Mouse (Mus musculus) forebrain, embryonic 10.5 days (tissue): ENCODE results near the gene Gm30191. TPM values are rescaled to one million over a fixed set of nuclear protein-coding genes. Genes with fewer than 3 reads are reported as not detected.
"Not testable (repeated sequence)": the region's sequence is repeated elsewhere in the genome, so short reads cannot be mapped to it uniquely, and the experiment has no call there.

Source experiments
- DNase-seq: peaks from one replicate; pipeline ENCODE4 v3.0.0-alpha.2; 2017; ENCODE audit warnings: low spot score; ENCODE audit errors: extremely low spot score
- H3K27ac ChIP-seq: fragments of 300-500 bp; sonication (generic); 2 replicates; pipeline ENCODE4 v1.5.1; 2016; ENCODE audit warnings: mild to moderate bottlenecking
- H3K27me3 ChIP-seq: fragments of 300-500 bp; sonication (generic); 2 replicates; pipeline ENCODE4 v1.6.1; 2016; ENCODE audit warnings: mild to moderate bottlenecking; ENCODE audit not compliant: poor library complexity, severe bottlenecking
- H3K36me3 ChIP-seq: fragments of 300-500 bp; sonication (generic); replicated peaks from 2 replicates; pipeline ENCODE4 v1.6.1; 2016; ENCODE audit warnings: mild to moderate bottlenecking, moderate library complexity
- H3K4me1 ChIP-seq: fragments of 300-500 bp; sonication (generic); 2 replicates; pipeline ENCODE4 v1.6.1; 2016
- H3K4me3 ChIP-seq: fragments of 300-500 bp; sonication (generic); 2 replicates; pipeline ENCODE4 v1.5.1; 2016; ENCODE audit warnings: mild to moderate bottlenecking, moderate library complexity
- H3K9me3 ChIP-seq: fragments of 300-500 bp; sonication (generic); 2 replicates; pipeline ENCODE4 v1.6.1; 2016; ENCODE audit warnings: mild to moderate bottlenecking, moderate library complexity
- WGBS: fragments of 180-500 bp; shearing (Covaris S2); methylation state at CpG from one replicate; pipeline ENCODE4 v1.1.7; 2016; 5-methylcytosine and 5-hydroxymethylcytosine counted together
- polyA plus RNA-seq: library from polyadenylated mRNA; unstranded; fragments of >200 nt; fragmentation: Nextera tagmentation; extraction: Ambion mirVana; gene quantifications from 2 replicates; pipeline ENCODE4 v1.2.1, GENCODE M21; 2016

Gene Gm30191
- polyA plus RNA-seq, 1 experiment from 2014 or later: 0.24 TPM

DNA sequence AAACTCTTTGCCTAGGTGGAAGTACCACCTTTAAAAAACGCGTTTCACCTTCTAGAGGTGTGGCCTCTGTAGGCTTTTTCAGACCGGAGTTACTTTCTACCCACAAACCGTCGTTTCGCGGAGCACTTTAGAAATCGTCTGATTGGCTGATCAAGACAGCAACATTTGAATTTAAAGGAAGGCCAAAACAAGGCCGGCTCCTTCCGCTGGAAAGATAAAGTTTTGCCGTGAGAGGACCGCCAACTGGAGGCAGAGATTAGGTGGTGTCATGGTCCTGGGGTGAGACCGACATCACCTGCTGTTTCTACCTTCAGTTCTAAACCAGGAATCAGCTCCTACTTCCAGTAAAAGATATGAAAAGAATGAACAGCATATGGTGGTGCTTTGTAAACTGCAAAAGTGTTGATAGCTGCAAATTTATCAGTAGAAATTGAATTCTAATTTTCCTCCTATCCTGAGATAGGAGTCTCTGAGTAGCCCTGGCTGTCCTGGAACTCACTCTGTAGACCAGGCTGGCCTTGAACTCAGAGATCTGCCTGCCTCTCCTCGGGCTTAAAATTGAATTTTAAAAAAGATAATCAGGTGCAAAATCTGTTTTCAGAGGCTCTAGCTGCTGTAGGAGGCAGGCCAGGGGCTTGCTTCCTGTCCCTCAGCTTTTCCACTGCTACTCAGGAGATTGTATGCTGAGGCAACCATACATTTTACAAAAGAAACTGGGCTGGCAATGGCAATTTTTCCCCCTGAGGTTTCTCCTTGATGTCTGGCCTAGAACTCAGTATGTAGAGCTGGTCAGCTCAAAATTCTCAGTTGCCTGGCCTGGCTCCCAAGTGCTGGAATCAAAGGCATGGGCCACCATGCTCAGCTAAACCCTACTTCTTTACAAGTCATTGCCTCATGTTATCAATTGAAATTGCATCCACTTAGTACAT is 26.9 kb downstream of the Gm30191 start:
- 6% methylated on average over 14 of the region's 14 CpGs for WGBS
- no peak for DNase-seq

DNA sequence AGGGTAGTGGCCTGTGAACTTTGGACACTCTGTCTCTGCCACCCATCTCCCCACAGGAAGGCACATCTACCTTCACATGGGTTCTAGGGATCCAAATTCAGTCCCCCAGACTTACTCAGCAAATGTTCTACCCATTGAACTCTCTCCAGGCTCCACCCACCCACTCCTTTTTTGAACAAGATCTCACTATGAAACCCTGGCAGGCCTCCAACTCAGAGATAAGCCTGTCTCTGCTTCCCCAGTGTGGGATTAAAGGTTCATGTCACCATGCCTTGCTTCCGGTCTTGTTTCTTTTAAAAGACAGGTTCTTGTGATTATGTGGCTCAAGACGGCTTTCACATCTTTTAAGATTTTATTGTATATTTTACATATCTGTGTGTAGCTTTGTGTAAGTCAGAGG is 38.2 kb downstream of the Gm30191 start:
- DNase-seq: no peak
- H3K9me3 ChIP-seq: no peaks in the 10 kb centered on the region
- H3K4me3 ChIP-seq: no peak overlapping the region
- H3K27ac ChIP-seq: no peak overlapping the region
- H3K27me3 ChIP-seq: no peaks in the 10 kb centered on the region
- peaks cover 54% of the 10 kb centered on the region for H3K36me3 ChIP-seq
- WGBS: 87% methylated on average over 2 of the region's 2 CpGs
- H3K4me1 ChIP-seq: peaks cover 29% of the 10 kb centered on the region

More for the DNA sequence above, 26.9 kb downstream of the Gm30191 start:
- Histone ChIP-seq H3K36me3 (peaks cover 36% of the 10 kb centered on the region), H3K27me3 (0 out of 2 replicates have a peak, but pooled peaks cover 3% of the 10 kb centered on the region), H3K9me3 (no peaks in the 10 kb centered on the region), H3K4me3 (peak overlapping the region; percentile 36), H3K27ac (peak overlapping the region; percentile 35; the same call in 1 of the 2 replicates), H3K4me1 (peaks cover 16% of the 10 kb centered on the region)

GRCm38 (mm10) chr4:134286226-134287167 is 39.8 kb downstream of the Gm30191 start:
- 6% methylated on average over 58 of the region's 59 CpGs for WGBS
- no peak for DNase-seq
- peaks cover 29% of the 10 kb centered on the region for H3K4me1 ChIP-seq
- no peaks in the 10 kb centered on the region for H3K9me3 ChIP-seq
- no peaks in the 10 kb centered on the region for H3K27me3 ChIP-seq
- H3K4me3 ChIP-seq: peak overlapping the region; percentile 91
- H3K36me3 ChIP-seq: peaks cover 38% of the 10 kb centered on the region
- peak overlapping the region; percentile 100 for H3K27ac ChIP-seq

GRCm38 (mm10) chr4:134287168-134287564 is 40.4 kb downstream of the Gm30191 start:
- Histone ChIP-seq H3K4me3 (peak overlapping the region; percentile 91), H3K9me3 (no peaks in the 10 kb centered on the region), H3K27ac (peak overlapping the region; percentile 100), H3K27me3 (no peaks in the 10 kb centered on the region), H3K4me1 (peaks cover 29% of the 10 kb centered on the region), H3K36me3 (peaks cover 31% of the 10 kb centered on the region)
- WGBS: 0% methylated on average over 58 of the region's 59 CpGs
- DNase-seq: peak; percentile 93

- Histone ChIP-seq H3K4me1 (peaks cover 29% of the 10 kb centered on the region), H3K27ac (peak within 1 kb of the TSS; percentile 100), H3K27me3 (0 out of 2 replicates have a peak, but pooled peaks cover under 1% of the 10 kb centered on the region), H3K4me3 (peak within 1 kb of the TSS; percentile 91), H3K36me3 (peaks cover 27% of the 10 kb centered on the region), H3K9me3 (no peaks in the 10 kb centered on the region)
- under 1% methylated on average over 43 of the region's 43 CpGs for WGBS
- peak; percentile 83 for DNase-seq
Measured at GRCm38 (mm10) chr4:134287575-134288025, 40.9 kb downstream of the Gm30191 start, which contains the start of gene Pdik1l. Pdik1l (minus strand) TSS chr4:134287895.

- Histone ChIP-seq H3K27me3 (0 out of 2 replicates have a peak, but pooled peaks cover 7% of the 10 kb centered on the region), H3K27ac (peak overlapping the region; percentile 100), H3K36me3 (peaks cover 17% of the 10 kb centered on the region), H3K4me3 (peak overlapping the region; percentile 91), H3K4me1 (peaks cover 31% of the 10 kb centered on the region), H3K9me3 (no peaks in the 10 kb centered on the region)
- WGBS: 50% methylated on average over 11 of the region's 11 CpGs
- no peak for DNase-seq
Measured at GRCm38 (mm10) chr4:134288397-134289256, 41.9 kb downstream of the Gm30191 start.

- whole genome bisulfite sequencing: 24% methylated on average over 7 of the region's 7 CpGs
- Histone ChIP-seq H3K4me3 (no peak overlapping the region), H3K27ac (no peak overlapping the region), H3K9me3 (0 out of 2 replicates have a peak, but pooled peaks cover 4% of the 10 kb centered on the region), H3K27me3 (peaks cover 12% of the 10 kb centered on the region; the same call in 1 of the 2 replicates), H3K4me1 (peaks cover 19% of the 10 kb centered on the region), H3K36me3 (no peaks in the 10 kb centered on the region)
- peak; percentile 87 for DNase-seq
Measured at GRCm38 (mm10) chr4:134292067-134292466, 45.3 kb downstream of the Gm30191 start.

- Histone ChIP-seq H3K9me3 (0 out of 2 replicates have a peak, but pooled peaks cover 4% of the 10 kb centered on the region), H3K4me3 (no peak overlapping the region), H3K4me1 (peaks cover 13% of the 10 kb centered on the region), H3K27ac (no peak overlapping the region), H3K36me3 (no peaks in the 10 kb centered on the region), H3K27me3 (peaks cover 12% of the 10 kb centered on the region; the same call in 1 of the 2 replicates)
- 74% methylated on average over 18 of the region's 18 CpGs for WGBS
- DNase-seq: no peak
Measured at GRCm38 (mm10) chr4:134293061-134293691, 46.4 kb downstream of the Gm30191 start.

DNA sequence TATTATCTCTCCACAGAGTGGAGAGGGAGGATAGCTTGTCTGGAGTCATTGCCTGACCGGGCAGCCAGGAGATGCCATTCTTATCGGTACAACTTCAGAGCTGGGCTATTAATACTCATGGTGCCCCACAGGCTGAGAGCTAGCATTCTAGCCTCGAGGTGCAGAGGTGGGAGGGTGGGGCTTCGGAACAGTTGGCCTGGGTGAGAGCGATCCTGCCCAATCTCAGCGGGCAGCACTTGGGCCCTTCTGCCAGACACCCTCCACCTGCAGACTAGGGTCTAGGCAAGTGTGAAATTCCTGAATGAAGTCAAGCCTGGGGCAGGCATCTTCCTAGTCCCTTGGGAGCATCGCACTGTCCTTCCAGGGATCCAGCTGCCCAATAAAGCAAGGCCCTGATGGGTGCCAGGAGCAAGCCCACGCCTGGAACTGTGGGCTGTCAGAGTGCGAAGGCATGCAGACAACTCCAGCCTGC is 47.0 kb downstream of the Gm30191 start:
- DNase-seq: no peak
- Histone ChIP-seq H3K27ac (no peak overlapping the region), H3K27me3 (peaks cover 12% of the 10 kb centered on the region; the same call in 1 of the 2 replicates), H3K4me3 (no peak overlapping the region), H3K36me3 (no peaks in the 10 kb centered on the region), H3K4me1 (peaks cover 7% of the 10 kb centered on the region), H3K9me3 (0 out of 2 replicates have a peak, but pooled peaks cover 4% of the 10 kb centered on the region)
- 74% methylated on average over 9 of the region's 9 CpGs for WGBS

DNA sequence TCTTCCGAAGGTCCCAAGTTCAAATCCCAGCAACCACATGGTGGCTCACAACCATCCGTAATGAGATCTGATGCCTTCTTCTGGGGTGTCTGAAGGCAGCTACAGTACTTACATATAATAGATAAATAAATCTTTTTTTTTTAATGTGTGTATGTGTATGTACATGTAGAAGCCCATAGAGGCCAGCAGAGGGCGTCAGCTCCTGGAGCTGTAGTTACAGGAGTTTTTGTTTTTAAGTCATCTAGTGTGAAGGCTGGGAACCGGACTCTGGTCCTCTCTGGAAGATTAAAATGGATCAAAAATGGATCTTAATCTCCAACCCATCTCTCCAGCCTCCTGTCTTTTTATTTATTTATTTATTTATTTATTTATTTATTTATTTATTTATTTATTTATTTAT is 49.4 kb downstream of the Gm30191 start:
- not testable (repeated sequence) for H3K27ac ChIP-seq, H3K9me3 ChIP-seq, H3K4me3 ChIP-seq, H3K4me1 ChIP-seq, DNase-seq, H3K36me3 ChIP-seq
- H3K27me3 ChIP-seq: peaks cover 12% of the 10 kb centered on the region; the same call in 1 of the 2 replicates
- 91% methylated on average over 4 of the region's 4 CpGs for WGBS

DNA sequence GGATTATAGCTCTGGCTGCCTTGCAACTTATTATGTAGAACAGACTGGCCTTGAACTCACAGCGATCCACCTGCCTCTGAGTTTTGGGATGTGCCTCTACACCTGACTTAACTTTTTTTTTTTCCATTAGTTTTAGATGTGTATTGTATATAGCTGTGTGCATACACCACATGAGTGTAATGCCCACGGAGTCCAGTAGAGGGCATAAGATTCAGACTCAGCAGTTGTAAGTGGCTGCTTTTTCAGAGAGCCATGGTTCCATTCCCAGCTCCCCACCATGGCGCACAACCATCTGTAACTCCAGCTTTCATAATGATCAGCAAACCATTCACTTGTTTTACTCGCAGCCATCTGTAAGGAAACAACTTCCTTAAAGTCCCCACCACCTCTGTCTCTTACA is 49.8 kb downstream of the Gm30191 start:
- Histone ChIP-seq H3K4me1 (0 out of 2 replicates have a peak, but pooled peaks cover 2% of the 10 kb centered on the region), H3K36me3 (no peaks in the 10 kb centered on the region), H3K27me3 (peaks cover 12% of the 10 kb centered on the region; the same call in 1 of the 2 replicates), H3K9me3 (0 out of 2 replicates have a peak, but pooled peaks cover 4% of the 10 kb centered on the region), H3K4me3 (no peak overlapping the region), H3K27ac (no peak overlapping the region)
- WGBS: 88% methylated on average over 4 of the region's 4 CpGs
- DNase-seq: no peak
